Mouse (Mus musculus) limb, embryonic 14.5 days (tissue): ENCODE data around the gene Tagln. TPM values are rescaled to one million over a fixed set of nuclear protein-coding genes. Genes with fewer than 3 reads are reported as not detected.

ENCODE experiments used
- ATAC-seq: fragments of 200-750 bp; cut with Nextera tagmentation; 2 replicates; pipeline ENCODE4 v1.8.0; 2017; ENCODE audit warnings: low read depth, moderate number of reproducible peaks, moderate TSS enrichment; ENCODE audit not compliant: low FRiP score
- DNase-seq: peaks from one replicate; pipeline ENCODE4 v3.0.0-alpha.2; 2015; ENCODE audit warnings: low spot score
- H3K27ac ChIP-seq: fragments of 300-500 bp; sonication (generic); replicated peaks from 2 replicates; pipeline ENCODE4 v1.5.1; 2014; ENCODE audit warnings: low read depth, mild to moderate bottlenecking, low read length, moderate library complexity, mixed read lengths
- H3K27me3 ChIP-seq: fragments of 300-500 bp; sonication (generic); 2 replicates; pipeline ENCODE4 v1.6.1; 2014; ENCODE audit warnings: low read length, mixed read lengths; ENCODE audit not compliant: control insufficient read depth, insufficient read depth
- H3K36me3 ChIP-seq: fragments of 300-500 bp; sonication (generic); 2 replicates; pipeline ENCODE4 v1.6.1; 2014; ENCODE audit warnings: mild to moderate bottlenecking, low read length, moderate library complexity, mixed read lengths; ENCODE audit not compliant: control insufficient read depth, insufficient read depth
- H3K4me1 ChIP-seq: fragments of 300-500 bp; sonication (generic); 2 replicates; pipeline ENCODE4 v1.6.1; 2014; ENCODE audit warnings: antibody characterized with exemption, low read length, mixed read lengths; ENCODE audit not compliant: control insufficient read depth, insufficient read depth
- H3K4me2 ChIP-seq: fragments of 300-500 bp; sonication (generic); replicated peaks from 2 replicates; pipeline ENCODE4 v1.6.1; 2014; ENCODE audit warnings: low read depth, mild to moderate bottlenecking, low read length, moderate library complexity; ENCODE audit not compliant: severe bottlenecking
- H3K4me3 ChIP-seq: fragments of 300-500 bp; sonication (generic); replicated peaks from 2 replicates; pipeline ENCODE4 v1.5.1; 2014; ENCODE audit warnings: low read length
- H3K9ac ChIP-seq: fragments of 300-500 bp; sonication (generic); 2 replicates; pipeline ENCODE4 v1.6.1; 2014; ENCODE audit warnings: mild to moderate bottlenecking, low read depth, low read length, moderate library complexity; ENCODE audit not compliant: severe bottlenecking
- H3K9me3 ChIP-seq: fragments of 300-500 bp; sonication (generic); 2 replicates; pipeline ENCODE4 v1.6.1; 2016; ENCODE audit warnings: low read length; ENCODE audit not compliant: control insufficient read depth
- POLR2A ChIP-seq: fragments of 200-500 bp; IDR thresholded peaks from 2 replicates; pipeline ENCODE4 v1.8.0; 2012; ENCODE audit warnings: inconsistent platforms, mild to moderate bottlenecking, moderate library complexity, borderline replicate concordance; ENCODE audit not compliant: insufficient read depth, insufficient read length; ENCODE audit errors: extremely low read depth
- WGBS: fragments of 180-500 bp; shearing (Covaris S2); extraction: QIAGEN DNeasy Blood & Tissue Kit; methylation state at CpG from one replicate; pipeline ENCODE4 v1.1.7; 2014; 5-methylcytosine and 5-hydroxymethylcytosine counted together
- polyA plus RNA-seq, 2 experiments: library from polyadenylated mRNA; depleted of rRNA in 1 of 2; stranded (reverse) in 1 of 2; unstranded in 1 of 2; fragments of >200 nt; fragmentation: Nextera tagmentation in 1 of 2; extraction: Ambion mirVana in 1 of 2; gene quantifications; 2 replicates each; pipeline versions ENCODE4 v1.2.1 to v1.2.3; 2012 to 2014

The Tagln gene
- polyA plus RNA-seq, 2 experiments = 29.8 to 35.7 TPM

- no peak overlapping the region for H3K4me2 ChIP-seq
- no peak for ATAC-seq
- no peak overlapping the region for H3K9ac ChIP-seq
- peaks cover 78% of the 10 kb centered on the region for H3K36me3 ChIP-seq
- no peak overlapping the region for H3K4me3 ChIP-seq
- H3K9me3 ChIP-seq = no peaks in the 10 kb centered on the region
- DNase-seq = no peak
- H3K27me3 ChIP-seq = no peaks in the 10 kb centered on the region; the same call in 1 of the 2 replicates
- no peak for TF ChIP-seq POLR2A
- no peak overlapping the region for H3K27ac ChIP-seq
- no peaks in the 10 kb centered on the region for H3K4me1 ChIP-seq
- WGBS = 72% methylated on average over 18 of the region's 18 CpGs
Observed at GRCm38 (mm10) chr9:45941329-45941888, 5.6 kb upstream of the Tagln start.

- 94% methylated on average over 6 of the region's 6 CpGs for WGBS
- no peak for TF ChIP-seq POLR2A
- Histone ChIP-seq H3K4me3 (no peak overlapping the region), H3K36me3 (peaks cover 62% of the 10 kb centered on the region), H3K27ac (no peak overlapping the region), H3K27me3 (no peaks in the 10 kb centered on the region; the same call in 1 of the 2 replicates), H3K4me1 (peaks cover 8% of the 10 kb centered on the region; the same call in 1 of the 2 replicates), H3K9ac (no peak overlapping the region), H3K4me2 (no peak overlapping the region), H3K9me3 (no peaks in the 10 kb centered on the region)
- no peak for ATAC-seq
- DNase-seq = no peak
Observed at GRCm38 (mm10) chr9:45939794-45940193, 3.9 kb upstream of the Tagln start.

GRCm38 (mm10) chr9:45938952-45939637 is 3.2 kb upstream of the Tagln start:
- no peak for TF ChIP-seq POLR2A
- Histone ChIP-seq H3K4me1 (peaks cover 8% of the 10 kb centered on the region; the same call in 1 of the 2 replicates), H3K9ac (no peak overlapping the region), H3K4me2 (no peak overlapping the region), H3K4me3 (no peak overlapping the region), H3K9me3 (no peaks in the 10 kb centered on the region), H3K36me3 (peaks cover 55% of the 10 kb centered on the region), H3K27ac (no peak overlapping the region), H3K27me3 (no peaks in the 10 kb centered on the region; the same call in 1 of the 2 replicates)
- no peak for ATAC-seq
- DNase-seq = no peak
- WGBS = 86% methylated on average over 15 of the region's 15 CpGs

DNA sequence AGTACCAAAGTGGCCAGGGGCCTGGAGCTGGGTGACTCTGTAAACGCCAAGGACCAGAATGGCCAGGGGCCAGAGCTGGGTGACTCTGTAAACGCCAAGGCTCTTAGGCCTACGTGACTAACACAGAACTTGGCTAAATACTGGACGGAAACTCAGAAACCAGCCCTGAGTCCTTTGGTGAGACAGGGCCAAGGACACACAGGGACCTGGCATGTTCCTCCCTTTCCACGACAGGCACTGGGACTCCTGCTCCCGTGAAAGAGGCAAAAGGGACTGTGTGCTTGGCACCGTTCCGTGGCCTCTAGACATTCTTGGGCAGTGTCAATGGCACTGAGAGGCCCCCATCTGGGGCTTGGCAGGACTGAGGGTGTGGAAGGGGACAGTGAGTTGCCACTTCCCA is 2.2 kb upstream of the Tagln start:
- H3K9me3 ChIP-seq = no peaks in the 10 kb centered on the region
- WGBS = 89% methylated on average over 8 of the region's 8 CpGs
- DNase-seq = no peak
- TF ChIP-seq POLR2A = no peak
- no peak overlapping the region for H3K4me3 ChIP-seq
- no peak for ATAC-seq
- peaks cover 8% of the 10 kb centered on the region for H3K4me1 ChIP-seq
- no peak overlapping the region for H3K9ac ChIP-seq
- no peak overlapping the region for H3K27ac ChIP-seq
- no peaks in the 10 kb centered on the region; the same call in 1 of the 2 replicates for H3K27me3 ChIP-seq
- peaks cover 45% of the 10 kb centered on the region for H3K36me3 ChIP-seq
- no peak overlapping the region for H3K4me2 ChIP-seq

GRCm38 (mm10) chr9:45936883-45937282 is 1.0 kb upstream of the Tagln start:
- ATAC-seq = peak; percentile 66
- peaks cover 8% of the 10 kb centered on the region for H3K4me1 ChIP-seq

More at GRCm38 (mm10) chr9:45936883-45937282, 1.0 kb upstream of the Tagln start:
- Histone ChIP-seq H3K36me3 (peaks cover 33% of the 10 kb centered on the region), H3K27me3 (no peaks in the 10 kb centered on the region; the same call in 1 of the 2 replicates), H3K4me2 (no peak overlapping the region), H3K27ac (no peak overlapping the region), H3K4me3 (no peak overlapping the region), H3K9ac (no peak overlapping the region), H3K9me3 (no peaks in the 10 kb centered on the region)
- DNase-seq = peak; percentile 82
- no peak for TF ChIP-seq POLR2A
- 17% methylated on average over 3 of the region's 3 CpGs for WGBS
